Mouse (Mus musculus): ENCODE measurements around the gene Rab30. TPM values are rescaled to one million over a fixed set of nuclear protein-coding genes. Genes with fewer than 3 reads are reported as not detected.

The Rab30 gene
- polyA plus RNA-seq (2015; fragmentation: Nextera tagmentation; extraction: Ambion mirVana), result 22.1 and 24.7 TPM in 2 replicates

- ATAC-seq, result peak; percentile 100
- Histone ChIP-seq H3K9ac (ENCODE audit: low read depth, low read length) (peak within 1 kb of the TSS; percentile 94), H3K4me2 (ENCODE audit: low read length) (peak within 1 kb of the TSS; percentile 66), H3K9me3 (ENCODE audit: control insufficient read depth, low read length) (no peaks in the 10 kb centered on the region), H3K27me3 (replicated peaks; ENCODE audit: control insufficient read depth, insufficient read depth, low read length) (no peaks in the 10 kb centered on the region), H3K36me3 (ENCODE audit: control insufficient read depth, insufficient read depth, low read length) (no peaks in the 10 kb centered on the region), H3K4me3 (ENCODE audit: low read length) (peak within 1 kb of the TSS; percentile 78), H3K27ac (ENCODE audit: low read depth, low read length) (peak within 1 kb of the TSS; percentile 95), H3K4me1 (ENCODE audit: control insufficient read depth, insufficient read depth, low read depth, low read length) (peaks cover 36% of the 10 kb centered on the region)
- under 1% methylated on average over 38 of the region's 38 CpGs for WGBS
Measured at GRCm38 (mm10) chr7:92741152-92741860, at the start of gene Rab30. Rab30 (plus strand) TSS chr7:92741603.

DNA sequence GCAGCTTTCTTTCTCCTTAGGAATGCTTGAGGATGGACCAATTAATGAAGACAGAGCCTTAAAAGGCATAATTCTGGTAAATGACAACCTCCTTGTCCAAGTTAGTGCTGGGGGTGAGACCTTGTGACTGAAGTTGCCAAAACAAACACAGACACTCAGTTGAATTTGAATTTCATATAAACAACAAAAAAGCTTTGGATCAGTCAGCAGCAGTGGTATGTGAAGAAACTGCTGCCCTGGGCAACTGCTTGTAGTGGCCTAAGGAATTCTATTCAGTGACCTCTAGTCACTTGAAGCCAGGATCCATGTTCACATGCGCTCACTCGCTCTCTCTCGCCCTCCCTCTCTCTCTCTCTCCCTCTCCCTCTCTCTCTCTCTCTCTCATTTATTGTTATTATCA is 45.0 kb upstream of the Rab30 start:
- ATAC-seq, result no peak
- 48% methylated on average over 3 of the region's 3 CpGs for WGBS
- Histone ChIP-seq H3K4me3 (ENCODE audit: low read length) (no peak overlapping the region), H3K4me1 (ENCODE audit: control insufficient read depth, insufficient read depth, low read depth, low read length) (no peaks in the 10 kb centered on the region), H3K4me2 (ENCODE audit: low read length) (no peak overlapping the region), H3K27me3 (replicated peaks; ENCODE audit: control insufficient read depth, insufficient read depth, low read length) (no peaks in the 10 kb centered on the region), H3K27ac (ENCODE audit: low read depth, low read length) (no peak overlapping the region), H3K9ac (ENCODE audit: low read depth, low read length) (no peak overlapping the region), H3K9me3 (ENCODE audit: control insufficient read depth, low read length) (no peaks in the 10 kb centered on the region), H3K36me3 (ENCODE audit: control insufficient read depth, insufficient read depth, low read length) (no peaks in the 10 kb centered on the region)

- no peaks in the 10 kb centered on the region for H3K36me3 ChIP-seq (ENCODE audit: control insufficient read depth, insufficient read depth, low read length)
- no peak overlapping the region for H3K9ac ChIP-seq (ENCODE audit: low read depth, low read length)
- H3K27me3 ChIP-seq (replicated peaks; ENCODE audit: control insufficient read depth, insufficient read depth, low read length), result no peaks in the 10 kb centered on the region
- H3K4me3 ChIP-seq (ENCODE audit: low read length), result no peak overlapping the region
- ATAC-seq, result no peak
- H3K4me2 ChIP-seq (ENCODE audit: low read length), result no peak overlapping the region
- no peaks in the 10 kb centered on the region for H3K4me1 ChIP-seq (ENCODE audit: control insufficient read depth, insufficient read depth, low read depth, low read length)
- H3K27ac ChIP-seq (ENCODE audit: low read depth, low read length), result no peak overlapping the region
- WGBS, result 81% methylated on average over 5 of the region's 5 CpGs
- H3K9me3 ChIP-seq (ENCODE audit: control insufficient read depth, low read length), result no peaks in the 10 kb centered on the region
Measured at GRCm38 (mm10) chr7:92698770-92699169, 42.6 kb upstream of the Rab30 start.

DNA sequence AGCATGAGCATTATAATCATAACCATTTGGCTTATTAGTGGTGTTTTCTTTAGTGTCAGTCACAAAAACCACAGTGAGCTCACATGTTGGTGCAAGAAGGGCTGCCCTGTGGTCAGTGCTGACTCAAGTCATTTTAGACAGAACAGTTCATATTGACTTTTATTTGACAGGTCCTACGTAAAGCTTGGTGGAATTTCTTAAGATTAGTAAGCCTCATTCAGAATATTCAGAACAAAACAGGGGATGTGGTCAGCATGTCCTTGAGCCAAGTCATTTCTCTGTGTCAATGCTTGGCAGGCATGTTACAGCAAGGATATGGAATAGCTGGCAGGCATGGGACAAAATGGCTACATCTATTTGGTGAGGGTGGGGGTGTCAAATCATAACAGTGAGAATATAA is 37.7 kb upstream of the Rab30 start:
- no peak overlapping the region for H3K4me3 ChIP-seq (ENCODE audit: low read length)
- H3K9me3 ChIP-seq (ENCODE audit: control insufficient read depth, low read length), result no peaks in the 10 kb centered on the region
- H3K27me3 ChIP-seq (replicated peaks; ENCODE audit: control insufficient read depth, insufficient read depth, low read length), result no peaks in the 10 kb centered on the region
- WGBS, result 82% methylated on average over 1 of the region's 1 CpGs
- H3K4me1 ChIP-seq (ENCODE audit: control insufficient read depth, insufficient read depth, low read depth, low read length), result no peaks in the 10 kb centered on the region
- H3K36me3 ChIP-seq (ENCODE audit: control insufficient read depth, insufficient read depth, low read length), result no peaks in the 10 kb centered on the region
- H3K9ac ChIP-seq (ENCODE audit: low read depth, low read length), result no peak overlapping the region
- H3K4me2 ChIP-seq (ENCODE audit: low read length), result no peak overlapping the region
- ATAC-seq, result no peak
- H3K27ac ChIP-seq (ENCODE audit: low read depth, low read length), result no peak overlapping the region

DNA sequence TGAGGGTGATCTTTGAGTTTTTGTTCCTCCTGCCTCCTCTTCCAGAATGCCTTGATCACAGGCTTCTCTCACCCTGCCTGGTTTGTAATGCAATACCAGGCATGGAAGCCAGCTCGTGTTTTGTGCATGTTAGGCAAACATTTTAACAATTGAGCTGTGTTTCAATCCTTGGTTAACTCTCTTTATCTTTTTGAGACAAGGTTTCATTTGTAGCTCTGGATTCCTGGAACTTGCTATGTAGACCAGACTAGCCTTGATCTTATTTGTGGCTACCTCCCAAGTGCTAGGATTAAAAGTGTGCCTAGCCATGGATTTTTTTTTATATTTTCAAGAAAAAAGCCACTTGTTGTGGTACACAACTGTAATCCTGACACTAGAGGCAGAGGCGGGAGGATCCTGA is 35.9 kb upstream of the Rab30 start:
- no peak overlapping the region for H3K4me3 ChIP-seq (ENCODE audit: low read length)
- no peaks in the 10 kb centered on the region for H3K36me3 ChIP-seq (ENCODE audit: control insufficient read depth, insufficient read depth, low read length)
- no peaks in the 10 kb centered on the region for H3K9me3 ChIP-seq (ENCODE audit: control insufficient read depth, low read length)
- H3K27ac ChIP-seq (ENCODE audit: low read depth, low read length), result no peak overlapping the region
- no peaks in the 10 kb centered on the region for H3K4me1 ChIP-seq (ENCODE audit: control insufficient read depth, insufficient read depth, low read depth, low read length)
- ATAC-seq, result no peak
- no peaks in the 10 kb centered on the region for H3K27me3 ChIP-seq (replicated peaks; ENCODE audit: control insufficient read depth, insufficient read depth, low read length)
- H3K4me2 ChIP-seq (ENCODE audit: low read length), result no peak overlapping the region
- 69% methylated on average over 2 of the region's 2 CpGs for WGBS
- H3K9ac ChIP-seq (ENCODE audit: low read depth, low read length), result no peak overlapping the region

- 65% methylated on average over 12 of the region's 12 CpGs for WGBS
- no peak overlapping the region for H3K4me3 ChIP-seq (ENCODE audit: low read length)
- H3K9ac ChIP-seq (ENCODE audit: low read depth, low read length), result no peak overlapping the region
- no peaks in the 10 kb centered on the region for H3K4me1 ChIP-seq (ENCODE audit: control insufficient read depth, insufficient read depth, low read depth, low read length)
- H3K4me2 ChIP-seq (ENCODE audit: low read length), result no peak overlapping the region
- ATAC-seq, result peak; percentile 37; the same call in 1 of the 2 replicates
- H3K27me3 ChIP-seq (replicated peaks; ENCODE audit: control insufficient read depth, insufficient read depth, low read length), result no peaks in the 10 kb centered on the region
- no peaks in the 10 kb centered on the region for H3K36me3 ChIP-seq (ENCODE audit: control insufficient read depth, insufficient read depth, low read length)
- H3K9me3 ChIP-seq (ENCODE audit: control insufficient read depth, low read length), result no peaks in the 10 kb centered on the region
- no peak overlapping the region for H3K27ac ChIP-seq (ENCODE audit: low read depth, low read length)
Measured at GRCm38 (mm10) chr7:92706711-92707110, 34.7 kb upstream of the Rab30 start.

GRCm38 (mm10) chr7:92709573-92709972 is 31.8 kb upstream of the Rab30 start:
- Histone ChIP-seq H3K27ac (ENCODE audit: low read depth, low read length) (no peak overlapping the region), H3K9ac (ENCODE audit: low read depth, low read length) (no peak overlapping the region), H3K9me3 (ENCODE audit: control insufficient read depth, low read length) (no peaks in the 10 kb centered on the region), H3K4me1 (ENCODE audit: control insufficient read depth, insufficient read depth, low read depth, low read length) (no peaks in the 10 kb centered on the region), H3K36me3 (ENCODE audit: control insufficient read depth, insufficient read depth, low read length) (no peaks in the 10 kb centered on the region), H3K4me3 (ENCODE audit: low read length) (no peak overlapping the region), H3K27me3 (replicated peaks; ENCODE audit: control insufficient read depth, insufficient read depth, low read length) (no peaks in the 10 kb centered on the region), H3K4me2 (ENCODE audit: low read length) (no peak overlapping the region)
- 50% methylated on average over 2 of the region's 2 CpGs for WGBS
- ATAC-seq, result no peak

GRCm38 (mm10) chr7:92711593-92711992 is 29.8 kb upstream of the Rab30 start:
- Histone ChIP-seq H3K4me2 (ENCODE audit: low read length) (no peak overlapping the region), H3K9me3 (ENCODE audit: control insufficient read depth, low read length) (no peaks in the 10 kb centered on the region), H3K27ac (ENCODE audit: low read depth, low read length) (no peak overlapping the region), H3K4me3 (ENCODE audit: low read length) (no peak overlapping the region), H3K4me1 (ENCODE audit: control insufficient read depth, insufficient read depth, low read depth, low read length) (no peaks in the 10 kb centered on the region), H3K9ac (ENCODE audit: low read depth, low read length) (no peak overlapping the region), H3K27me3 (replicated peaks; ENCODE audit: control insufficient read depth, insufficient read depth, low read length) (no peaks in the 10 kb centered on the region), H3K36me3 (ENCODE audit: control insufficient read depth, insufficient read depth, low read length) (no peaks in the 10 kb centered on the region)
- ATAC-seq, result no peak
- WGBS, result 87% methylated on average over 3 of the region's 3 CpGs

DNA sequence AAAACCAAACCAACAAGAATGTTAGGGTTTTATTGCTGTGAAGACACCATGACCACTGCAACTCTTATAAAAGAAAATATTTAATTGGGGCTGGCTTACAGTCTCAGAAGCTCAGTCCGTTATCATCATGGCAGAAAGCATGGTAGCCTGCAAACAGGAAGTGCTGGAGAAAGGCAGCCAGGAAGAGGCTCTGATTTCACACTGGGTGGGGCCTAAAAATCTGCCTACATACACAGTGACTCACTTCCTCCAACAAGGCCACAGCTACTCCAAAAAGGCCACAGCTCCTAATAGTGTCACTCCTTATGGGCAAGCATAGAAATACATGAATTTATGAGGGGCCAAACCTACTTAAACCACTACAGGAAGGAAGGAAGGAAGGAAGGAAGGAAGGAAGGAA is 26.3 kb upstream of the Rab30 start:
- no peak overlapping the region for H3K4me3 ChIP-seq (ENCODE audit: low read length)
- no peaks in the 10 kb centered on the region for H3K4me1 ChIP-seq (ENCODE audit: control insufficient read depth, insufficient read depth, low read depth, low read length)
- no peaks in the 10 kb centered on the region for H3K9me3 ChIP-seq (ENCODE audit: control insufficient read depth, low read length)
- H3K27ac ChIP-seq (ENCODE audit: low read depth, low read length), result no peak overlapping the region
- 97% methylated on average over 1 of the region's 1 CpGs for WGBS
- no peak overlapping the region for H3K9ac ChIP-seq (ENCODE audit: low read depth, low read length)
- no peaks in the 10 kb centered on the region for H3K36me3 ChIP-seq (ENCODE audit: control insufficient read depth, insufficient read depth, low read length)
- ATAC-seq, result no peak
- H3K27me3 ChIP-seq (replicated peaks; ENCODE audit: control insufficient read depth, insufficient read depth, low read length), result no peaks in the 10 kb centered on the region
- H3K4me2 ChIP-seq (ENCODE audit: low read length), result no peak overlapping the region

All from hindbrain, embryonic 16.5 days (tissue).